Mouse (Mus musculus): ENCODE measurements around the gene Arl14ep. TPM values are rescaled to one million over a fixed set of nuclear protein-coding genes. Genes with fewer than 3 reads are reported as not detected.
"Not testable (repeated sequence)": the region's sequence is repeated elsewhere in the genome, so short reads cannot be mapped to it uniquely, and the experiment has no call there.

The Arl14ep gene
- polyA plus RNA-seq (2014; fragmentation: Nextera tagmentation; extraction: Ambion mirVana): 25.7 and 26.0 TPM in 2 replicates

GRCm38 (mm10) chr2:106973959-106974639 lies at the start of gene Arl14ep:
Arl14ep (minus strand) TSS chr2:106974424.
- H3K36me3 ChIP-seq (ENCODE audit: control insufficient read depth, insufficient read depth, low read length): peaks cover 2% of the 10 kb centered on the region
- peak; percentile 94 for ATAC-seq (ENCODE audit: insufficient number of reproducible peaks, insufficient read depth, low FRiP score, low read depth)
- no peaks in the 10 kb centered on the region for H3K27me3 ChIP-seq (ENCODE audit: control insufficient read depth, insufficient read depth, low read length)
- peak within 1 kb of the TSS; percentile 30 to 37; a peak in 3 of 4 replicates for H3K27ac ChIP-seq (replicated peaks in 1 of 2; ENCODE audit: control insufficient read depth in 1 of 2, insufficient read depth in 1 of 2, low read depth in 2 of 2, low read length in 2 of 2)
- WGBS: under 1% methylated on average over 36 of the region's 36 CpGs
- H3K4me1 ChIP-seq (ENCODE audit: control insufficient read depth in 2 of 2, insufficient read depth in 2 of 2, low read length in 2 of 2): peaks cover 0 to 9% of the 10 kb centered on the region in 2 experiments; a peak in 3 of 4 replicates
- H3K9ac ChIP-seq (ENCODE audit: low read length): peak within 1 kb of the TSS; percentile 88
- no peaks in the 10 kb centered on the region for H3K9me3 ChIP-seq (ENCODE audit: control insufficient read depth, low read length)
- peak within 1 kb of the TSS; percentile 73 for H3K4me2 ChIP-seq (ENCODE audit: low read length)
- peak within 1 kb of the TSS; percentile 62 to 88 for H3K4me3 ChIP-seq (ENCODE audit: control insufficient read depth in 1 of 2, insufficient read depth in 1 of 2, low read depth in 1 of 2, low read length in 2 of 2)

GRCm38 (mm10) chr2:107022713-107023112 lies 48.5 kb upstream of the Arl14ep start:
- ATAC-seq (ENCODE audit: insufficient number of reproducible peaks, insufficient read depth, low FRiP score, low read depth): no peak
- H3K36me3 ChIP-seq (ENCODE audit: control insufficient read depth, insufficient read depth, low read length): no peaks in the 10 kb centered on the region
- no peaks in the 10 kb centered on the region for H3K4me1 ChIP-seq (ENCODE audit: control insufficient read depth in 2 of 2, insufficient read depth in 2 of 2, low read length in 2 of 2)
- no peaks in the 10 kb centered on the region for H3K9me3 ChIP-seq (ENCODE audit: control insufficient read depth, low read length)
- H3K27me3 ChIP-seq (ENCODE audit: control insufficient read depth, insufficient read depth, low read length): no peaks in the 10 kb centered on the region
- no peak overlapping the region for H3K4me2 ChIP-seq (ENCODE audit: low read length)
- no peak overlapping the region for H3K4me3 ChIP-seq (ENCODE audit: control insufficient read depth in 1 of 2, insufficient read depth in 1 of 2, low read depth in 1 of 2, low read length in 2 of 2)
- no peak overlapping the region for H3K9ac ChIP-seq (ENCODE audit: low read length)
- WGBS: 86% methylated on average over 5 of the region's 5 CpGs
- H3K27ac ChIP-seq (replicated peaks in 1 of 2; ENCODE audit: control insufficient read depth in 1 of 2, insufficient read depth in 1 of 2, low read depth in 2 of 2, low read length in 2 of 2): no peak overlapping the region

DNA sequence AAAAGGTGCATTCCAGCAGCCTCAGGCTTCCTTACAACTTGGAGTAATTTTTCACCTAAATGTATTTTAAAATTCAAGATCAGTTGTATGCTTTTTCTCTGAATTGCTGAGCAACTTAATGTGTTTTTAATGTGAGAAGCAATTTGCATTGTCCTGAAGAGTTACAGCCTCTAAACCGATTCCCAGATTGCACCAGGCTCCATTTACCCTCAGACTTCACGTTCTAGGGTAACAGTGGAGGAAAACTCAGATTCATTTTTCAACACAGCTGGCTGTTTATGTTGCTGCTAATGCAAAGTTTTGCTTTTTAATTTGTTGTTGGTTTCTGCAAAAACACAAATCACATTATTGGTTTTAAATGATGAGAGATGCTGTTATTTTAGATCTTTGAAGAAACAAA lies 45.1 kb upstream of the Arl14ep start:
- Histone ChIP-seq H3K27ac (replicated peaks in 1 of 2; ENCODE audit: control insufficient read depth in 1 of 2, insufficient read depth in 1 of 2, low read depth in 2 of 2, low read length in 2 of 2) (no peak overlapping the region), H3K27me3 (ENCODE audit: control insufficient read depth, insufficient read depth, low read length) (no peaks in the 10 kb centered on the region), H3K4me2 (ENCODE audit: low read length) (no peak overlapping the region), H3K4me3 (ENCODE audit: control insufficient read depth in 1 of 2, insufficient read depth in 1 of 2, low read depth in 1 of 2, low read length in 2 of 2) (no peak overlapping the region), H3K9me3 (ENCODE audit: control insufficient read depth, low read length) (no peaks in the 10 kb centered on the region), H3K9ac (ENCODE audit: low read length) (no peak overlapping the region), H3K36me3 (ENCODE audit: control insufficient read depth, insufficient read depth, low read length) (no peaks in the 10 kb centered on the region), H3K4me1 (ENCODE audit: control insufficient read depth in 2 of 2, insufficient read depth in 2 of 2, low read length in 2 of 2) (no peaks in the 10 kb centered on the region)
- 87% methylated on average over 2 of the region's 2 CpGs for WGBS
- ATAC-seq (ENCODE audit: insufficient number of reproducible peaks, insufficient read depth, low FRiP score, low read depth): no peak

- Histone ChIP-seq H3K27ac (replicated peaks in 1 of 2; ENCODE audit: control insufficient read depth in 1 of 2, insufficient read depth in 1 of 2, low read depth in 2 of 2, low read length in 2 of 2) (peak overlapping the region in 1 of 2 experiments; percentile 66; a peak in 2 of 4 replicates), H3K36me3 (ENCODE audit: control insufficient read depth, insufficient read depth, low read length) (no peaks in the 10 kb centered on the region), H3K9me3 (ENCODE audit: control insufficient read depth, low read length) (no peaks in the 10 kb centered on the region), H3K4me2 (ENCODE audit: low read length) (no peak overlapping the region), H3K4me3 (ENCODE audit: control insufficient read depth in 1 of 2, insufficient read depth in 1 of 2, low read depth in 1 of 2, low read length in 2 of 2) (no peak overlapping the region), H3K9ac (ENCODE audit: low read length) (no peak overlapping the region), H3K27me3 (ENCODE audit: control insufficient read depth, insufficient read depth, low read length) (no peaks in the 10 kb centered on the region), H3K4me1 (ENCODE audit: control insufficient read depth in 2 of 2, insufficient read depth in 2 of 2, low read length in 2 of 2) (peaks cover 2 to 13% of the 10 kb centered on the region in 2 experiments; a peak in 3 of 4 replicates)
- 85% methylated on average over 4 of the region's 4 CpGs for whole genome bisulfite sequencing
- no peak for ATAC-seq (ENCODE audit: insufficient number of reproducible peaks, insufficient read depth, low FRiP score, low read depth)
Measured at GRCm38 (mm10) chr2:107013161-107013560, 38.9 kb upstream of the Arl14ep start.

GRCm38 (mm10) chr2:107012318-107012717 lies 38.1 kb upstream of the Arl14ep start:
- peaks cover 2 to 13% of the 10 kb centered on the region in 2 experiments; a peak in 3 of 4 replicates for H3K4me1 ChIP-seq (ENCODE audit: control insufficient read depth in 2 of 2, insufficient read depth in 2 of 2, low read length in 2 of 2)
- H3K27ac ChIP-seq (replicated peaks in 1 of 2; ENCODE audit: control insufficient read depth in 1 of 2, insufficient read depth in 1 of 2, low read depth in 2 of 2, low read length in 2 of 2): peak overlapping the region; percentile 33 to 79; a peak in 3 of 4 replicates
- no peak overlapping the region for H3K4me2 ChIP-seq (ENCODE audit: low read length)
- 23% methylated on average over 4 of the region's 4 CpGs for WGBS
- peak; percentile 71 for ATAC-seq (ENCODE audit: insufficient number of reproducible peaks, insufficient read depth, low FRiP score, low read depth)
- no peak overlapping the region for H3K4me3 ChIP-seq (ENCODE audit: control insufficient read depth in 1 of 2, insufficient read depth in 1 of 2, low read depth in 1 of 2, low read length in 2 of 2)
- no peak overlapping the region for H3K9ac ChIP-seq (ENCODE audit: low read length)
- H3K9me3 ChIP-seq (ENCODE audit: control insufficient read depth, low read length): no peaks in the 10 kb centered on the region
- no peaks in the 10 kb centered on the region for H3K36me3 ChIP-seq (ENCODE audit: control insufficient read depth, insufficient read depth, low read length)
- no peaks in the 10 kb centered on the region for H3K27me3 ChIP-seq (ENCODE audit: control insufficient read depth, insufficient read depth, low read length)

DNA sequence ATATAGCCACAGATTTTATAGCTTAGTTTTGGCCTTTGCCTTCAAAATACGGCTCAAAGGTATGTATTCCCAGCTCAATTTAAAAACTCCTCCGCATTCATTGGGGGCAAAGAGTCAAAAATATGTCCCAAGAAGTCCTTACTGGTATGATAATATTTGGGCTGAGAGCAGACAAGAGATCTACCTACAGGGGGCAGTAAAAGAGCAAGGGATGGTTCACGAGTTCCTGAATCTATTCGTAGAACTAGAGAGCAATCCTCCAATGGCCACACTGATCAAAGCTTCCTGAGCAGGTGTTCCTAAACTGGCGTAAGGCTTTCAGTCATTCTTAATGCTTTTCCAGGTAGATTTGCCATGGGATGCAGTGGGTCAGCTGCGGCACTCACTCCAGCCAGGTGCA lies 35.9 kb upstream of the Arl14ep start:
- 78% methylated on average over 6 of the region's 6 CpGs for WGBS
- H3K27me3 ChIP-seq (ENCODE audit: control insufficient read depth, insufficient read depth, low read length): no peaks in the 10 kb centered on the region
- no peak overlapping the region for H3K4me2 ChIP-seq (ENCODE audit: low read length)
- no peaks in the 10 kb centered on the region for H3K9me3 ChIP-seq (ENCODE audit: control insufficient read depth, low read length)
- H3K9ac ChIP-seq (ENCODE audit: low read length): no peak overlapping the region
- no peak overlapping the region for H3K4me3 ChIP-seq (ENCODE audit: control insufficient read depth in 1 of 2, insufficient read depth in 1 of 2, low read depth in 1 of 2, low read length in 2 of 2)
- no peaks in the 10 kb centered on the region for H3K36me3 ChIP-seq (ENCODE audit: control insufficient read depth, insufficient read depth, low read length)
- ATAC-seq (ENCODE audit: insufficient number of reproducible peaks, insufficient read depth, low FRiP score, low read depth): no peak
- H3K27ac ChIP-seq (replicated peaks in 1 of 2; ENCODE audit: control insufficient read depth in 1 of 2, insufficient read depth in 1 of 2, low read depth in 2 of 2, low read length in 2 of 2): no peak overlapping the region
- H3K4me1 ChIP-seq (ENCODE audit: control insufficient read depth in 2 of 2, insufficient read depth in 2 of 2, low read length in 2 of 2): peaks cover 2 to 13% of the 10 kb centered on the region in 2 experiments; a peak in 3 of 4 replicates

GRCm38 (mm10) chr2:107006378-107006777 lies 32.2 kb upstream of the Arl14ep start:
- 77% methylated on average over 3 of the region's 3 CpGs for WGBS
- no peak for ATAC-seq (ENCODE audit: insufficient number of reproducible peaks, insufficient read depth, low FRiP score, low read depth)
- Histone ChIP-seq H3K9me3 (ENCODE audit: control insufficient read depth, low read length) (no peaks in the 10 kb centered on the region), H3K27me3 (ENCODE audit: control insufficient read depth, insufficient read depth, low read length) (no peaks in the 10 kb centered on the region), H3K4me1 (ENCODE audit: control insufficient read depth in 2 of 2, insufficient read depth in 2 of 2, low read length in 2 of 2) (no peaks in the 10 kb centered on the region), H3K4me2 (ENCODE audit: low read length) (no peak overlapping the region), H3K36me3 (ENCODE audit: control insufficient read depth, insufficient read depth, low read length) (no peaks in the 10 kb centered on the region), H3K9ac (ENCODE audit: low read length) (no peak overlapping the region), H3K27ac (replicated peaks in 1 of 2; ENCODE audit: control insufficient read depth in 1 of 2, insufficient read depth in 1 of 2, low read depth in 2 of 2, low read length in 2 of 2) (no peak overlapping the region), H3K4me3 (ENCODE audit: control insufficient read depth in 1 of 2, insufficient read depth in 1 of 2, low read depth in 1 of 2, low read length in 2 of 2) (no peak overlapping the region)

DNA sequence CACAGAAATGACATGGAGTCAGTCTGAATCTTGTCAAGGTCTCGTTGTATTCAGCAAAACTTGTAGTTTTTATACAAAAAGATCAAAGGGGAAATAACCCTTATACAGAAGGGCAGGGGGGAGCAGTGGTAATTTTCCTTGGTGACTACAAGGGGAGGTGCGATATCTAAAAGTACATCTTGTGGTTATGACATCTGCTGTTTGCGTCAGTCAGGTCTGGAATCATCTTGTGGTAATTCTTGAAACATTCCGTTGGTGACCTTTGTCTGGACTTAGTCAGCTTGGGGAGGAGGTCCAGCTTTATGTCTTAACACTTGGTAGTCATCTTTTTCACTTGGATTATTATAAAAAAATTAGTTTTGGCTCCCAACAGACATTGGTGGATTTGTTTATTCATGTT lies 31.7 kb upstream of the Arl14ep start:
- H3K9me3 ChIP-seq (ENCODE audit: control insufficient read depth, low read length): not testable (repeated sequence)
- WGBS: 78% methylated on average over 4 of the region's 4 CpGs

More for the DNA sequence above, 31.7 kb upstream of the Arl14ep start:
- not testable (repeated sequence) for H3K36me3 ChIP-seq (ENCODE audit: control insufficient read depth, insufficient read depth, low read length); H3K27ac ChIP-seq (replicated peaks in 1 of 2; ENCODE audit: control insufficient read depth in 1 of 2, insufficient read depth in 1 of 2, low read depth in 2 of 2, low read length in 2 of 2); H3K4me1 ChIP-seq (ENCODE audit: control insufficient read depth in 2 of 2, insufficient read depth in 2 of 2, low read length in 2 of 2); H3K4me2 ChIP-seq (ENCODE audit: low read length); H3K4me3 ChIP-seq (ENCODE audit: control insufficient read depth in 1 of 2, insufficient read depth in 1 of 2, low read depth in 1 of 2, low read length in 2 of 2); H3K9ac ChIP-seq (ENCODE audit: low read length); H3K27me3 ChIP-seq (ENCODE audit: control insufficient read depth, insufficient read depth, low read length); ATAC-seq (ENCODE audit: insufficient number of reproducible peaks, insufficient read depth, low FRiP score, low read depth)
